In the genomic region with DNA sequence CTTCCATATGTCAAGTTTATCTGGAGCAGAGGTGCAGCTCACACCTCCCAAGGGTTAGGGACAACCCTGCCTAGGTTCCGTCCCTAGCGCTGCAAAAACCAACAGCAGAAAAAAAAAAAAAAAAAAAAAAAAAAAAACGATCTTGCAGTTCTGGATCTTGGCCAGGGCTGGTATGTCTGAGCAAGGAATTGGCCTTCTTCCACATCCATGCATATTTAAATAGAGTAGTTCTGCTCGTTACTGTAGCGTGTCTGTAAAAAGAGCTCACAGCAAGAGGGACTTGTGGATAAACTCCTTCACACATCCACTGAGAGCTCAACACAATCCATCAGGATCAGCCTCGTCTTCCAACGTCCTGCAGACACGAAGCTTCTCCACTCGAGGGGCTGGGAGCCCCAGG, we compare ENCODE assay signal across 11 mouse cellular contexts.
DNase-seq lines count a peak whose midpoint lies in the region; ATAC-seq lines count a peak whose summit lies in the region.
"Had no signal": no experiment of that assay in that cellular context is flagged by ENCODE, and none has a peak within 500 bp of the region (broad histone marks: within the 10 kb centered on the region; RNA-seq: fewer than 3 reads in every experiment).

No protein-coding gene starts in this region.

- H3K27ac ChIP-seq in midbrain, embryonic 14.5 days (replicated peaks; ENCODE audit: low read depth, low read length): 0 out of 2 replicates have a peak overlapping the region, but pooled peaks have one; percentile 39
- no peak overlapping the region for H3K27ac ChIP-seq in midbrain, embryonic 11.5 days (ENCODE audit: low read depth, low read length)
- H3K27ac ChIP-seq in hindbrain, embryonic 15.5 days (replicated peaks): peak overlapping the region; percentile 49; the same call in 1 of the 2 replicates
- H3K27ac ChIP-seq: neural tube, embryonic 12.5 days had no signal

- no peak overlapping the region for H3K4me2 ChIP-seq in midbrain, embryonic 14.5 days (ENCODE audit: low read length)
- no peak overlapping the region for H3K4me2 ChIP-seq in midbrain, embryonic 11.5 days
- H3K4me2 ChIP-seq in hindbrain, embryonic 15.5 days: no peak overlapping the region
- H3K4me2 ChIP-seq: neural tube, embryonic 12.5 days had no signal

- H3K4me1 ChIP-seq in midbrain, embryonic 14.5 days (ENCODE audit: control insufficient read depth, insufficient read depth, low read length): peaks cover 20% of the 10 kb centered on the region
- H3K4me1 ChIP-seq in midbrain, embryonic 11.5 days (ENCODE audit: control insufficient read depth, insufficient read depth, low read length): peaks cover 12% of the 10 kb centered on the region
- peaks cover 34% of the 10 kb centered on the region for H3K4me1 ChIP-seq in hindbrain, embryonic 15.5 days (replicated peaks)

- peak; percentile 26 to 28 for DNase-seq in frontal cortex, postnatal 36 days (ENCODE audit: low spot score in 2 of 2)
- no peak for DNase-seq in frontal cortex, postnatal 25 days (ENCODE audit: low spot score in 2 of 2)
- DNase-seq in midbrain, embryonic 14.5 days: peak; percentile 80
- DNase-seq in midbrain, embryonic 11.5 days (ENCODE audit: low spot score, missing footprints): no peak
- peak; percentile 36 to 49 for DNase-seq in right cerebral cortex, postnatal 10 days (ENCODE audit: low spot score in 2 of 2)
- no peak for DNase-seq in layer of hippocampus, postnatal 36 days
- DNase-seq in urinary bladder, postnatal 4 days (ENCODE audit: low spot score in 2 of 2): no peak
- DNase-seq: gastrocnemius, postnatal 36 days; thymus, postnatal 36 days had no signal

- no peak overlapping the region for H3K4me3 ChIP-seq in midbrain, embryonic 14.5 days (replicated peaks; ENCODE audit: low read depth, low read length)
- H3K4me3 ChIP-seq in midbrain, embryonic 11.5 days (ENCODE audit: low read depth, low read length): no peak overlapping the region
- H3K4me3 ChIP-seq in hindbrain, embryonic 15.5 days: no peak overlapping the region
- H3K4me3 ChIP-seq: neural tube, embryonic 12.5 days had no signal

- no peaks in the 10 kb centered on the region for H3K9me3 ChIP-seq in midbrain, embryonic 14.5 days (ENCODE audit: control insufficient read depth, low read length)
- H3K9me3 ChIP-seq in midbrain, embryonic 11.5 days (ENCODE audit: control insufficient read depth, low read length): no peaks in the 10 kb centered on the region
- no peaks in the 10 kb centered on the region for H3K9me3 ChIP-seq in hindbrain, embryonic 15.5 days
- H3K9me3 ChIP-seq: neural tube, embryonic 12.5 days had no signal

- no peak overlapping the region for H3K9ac ChIP-seq in midbrain, embryonic 14.5 days (replicated peaks; ENCODE audit: low read length)
- no peak overlapping the region for H3K9ac ChIP-seq in midbrain, embryonic 11.5 days (ENCODE audit: low read length)
- H3K9ac ChIP-seq in hindbrain, embryonic 15.5 days: no peak overlapping the region
- H3K9ac ChIP-seq: neural tube, embryonic 12.5 days had no signal

- 40% methylated on average over 9 of the region's 9 CpGs for WGBS in midbrain, embryonic 14.5 days
- WGBS in midbrain, embryonic 11.5 days: 66% methylated on average over 9 of the region's 9 CpGs
- WGBS in hindbrain, embryonic 15.5 days: 33% methylated on average over 9 of the region's 9 CpGs

- H3K36me3 ChIP-seq in midbrain, embryonic 14.5 days (ENCODE audit: control insufficient read depth, insufficient read depth, low read length): no peaks in the 10 kb centered on the region
- H3K36me3 ChIP-seq in midbrain, embryonic 11.5 days (ENCODE audit: control insufficient read depth, insufficient read depth, low read length): no peaks in the 10 kb centered on the region
- H3K36me3 ChIP-seq in hindbrain, embryonic 15.5 days: no peaks in the 10 kb centered on the region
- H3K36me3 ChIP-seq: neural tube, embryonic 12.5 days had no signal

- no peak for ATAC-seq in midbrain, embryonic 14.5 days (ENCODE audit: low FRiP score, low TSS enrichment)
- no peak for ATAC-seq in midbrain, embryonic 11.5 days (ENCODE audit: low FRiP score)
- ATAC-seq in hindbrain, embryonic 15.5 days (ENCODE audit: low FRiP score, low read depth): no peak

- H3K27me3 ChIP-seq in midbrain, embryonic 14.5 days (ENCODE audit: control insufficient read depth, insufficient read depth, low read length): no peaks in the 10 kb centered on the region
- no peaks in the 10 kb centered on the region for H3K27me3 ChIP-seq in midbrain, embryonic 11.5 days (ENCODE audit: control insufficient read depth, insufficient read depth, low read length)
- H3K27me3 ChIP-seq in hindbrain, embryonic 15.5 days: no peaks in the 10 kb centered on the region
- H3K27me3 ChIP-seq: neural tube, embryonic 12.5 days had no signal

Comparison
In these comparisons a context has a peak if more than half of its experiments do, and no peak if none do; other contexts are left out.
1. DNase-seq: peak in frontal cortex, postnatal 36 days (2 of 2), midbrain, embryonic 14.5 days (single experiment) and right cerebral cortex, postnatal 10 days (2 of 2); none in frontal cortex, postnatal 25 days (0 of 2), midbrain, embryonic 11.5 days (single experiment), layer of hippocampus, postnatal 36 days (0 of 2) and urinary bladder, postnatal 4 days (0 of 2).